Mouse (Mus musculus): ENCODE data around the gene Mgat1.
A peak's percentile ranks its signal among the peaks of the same experiment; 100 is the strongest.

Gene Mgat1

DNA sequence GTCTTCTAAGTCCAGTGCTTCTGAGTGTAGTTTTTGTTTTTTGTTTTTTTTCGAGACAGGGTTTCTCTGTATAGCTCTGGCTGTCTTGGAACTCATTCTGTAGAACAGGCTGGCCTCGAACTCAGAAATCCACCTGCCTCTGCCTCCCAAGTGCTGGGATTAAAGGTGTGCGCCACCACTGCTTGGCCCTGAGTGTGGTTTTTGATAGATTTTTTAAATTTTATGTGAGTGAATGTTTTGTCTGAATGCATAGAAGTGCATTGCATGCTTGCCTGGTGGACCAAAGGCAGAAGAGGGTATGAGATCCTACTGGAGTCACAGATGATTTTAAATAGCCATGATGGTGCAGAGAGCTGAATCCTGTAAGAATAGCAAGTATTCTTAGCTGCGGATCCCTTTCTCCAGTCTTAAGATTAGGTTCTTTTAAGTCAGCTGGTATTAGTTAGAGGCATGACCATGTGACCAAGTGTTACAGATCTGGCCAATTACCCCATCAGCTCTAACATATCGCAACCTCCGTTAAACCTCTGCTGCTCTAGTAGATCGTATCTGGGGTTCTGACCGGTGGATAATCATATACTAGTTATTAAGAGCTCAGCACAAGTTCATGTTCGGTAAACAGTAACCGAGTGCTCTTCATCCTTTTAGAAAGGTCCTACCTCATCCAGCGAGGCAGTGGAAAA, 906 bp upstream of the Mgat1 start:
- DNase-seq: no peak

DNA sequence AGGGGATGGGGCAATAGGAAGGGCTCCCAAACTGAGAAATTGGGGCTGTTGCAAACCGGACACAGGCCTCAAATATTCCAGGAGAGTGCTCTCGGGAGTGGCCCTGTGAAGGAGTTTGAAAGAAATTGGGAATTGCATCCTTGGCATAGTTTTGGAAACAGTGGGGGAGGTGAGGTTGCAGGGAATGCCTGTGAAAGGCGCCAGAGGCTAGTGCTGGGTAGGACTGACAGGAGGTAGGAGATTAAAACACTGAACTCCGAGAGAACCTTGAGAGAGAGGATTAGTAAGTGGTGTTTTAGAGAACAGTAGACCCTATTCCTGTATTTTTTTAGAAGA, 572 bp downstream of the Mgat1 start:
- peak; percentile 68 for DNase-seq

DNA sequence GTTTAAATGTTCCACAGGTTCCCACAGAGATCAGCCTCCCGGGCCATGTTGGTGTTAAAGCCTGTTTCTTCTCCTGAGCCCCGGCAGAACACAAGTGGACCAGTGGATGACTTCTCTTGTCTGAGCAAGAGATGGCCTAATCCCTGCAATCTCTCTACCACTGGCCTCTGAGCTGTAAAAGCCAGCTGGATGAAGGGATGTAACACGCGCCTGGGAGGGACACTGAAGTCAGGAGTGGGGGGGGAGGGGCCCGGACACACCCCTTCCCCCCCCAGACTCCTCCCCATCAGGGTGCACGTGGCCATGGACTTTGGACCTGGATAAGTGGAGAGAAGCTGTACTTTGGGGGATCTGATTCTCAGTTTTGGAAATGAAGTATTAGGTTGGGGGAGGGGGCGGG, 1.2 kb downstream of the Mgat1 start:
- DNase-seq: no peak

DNA sequence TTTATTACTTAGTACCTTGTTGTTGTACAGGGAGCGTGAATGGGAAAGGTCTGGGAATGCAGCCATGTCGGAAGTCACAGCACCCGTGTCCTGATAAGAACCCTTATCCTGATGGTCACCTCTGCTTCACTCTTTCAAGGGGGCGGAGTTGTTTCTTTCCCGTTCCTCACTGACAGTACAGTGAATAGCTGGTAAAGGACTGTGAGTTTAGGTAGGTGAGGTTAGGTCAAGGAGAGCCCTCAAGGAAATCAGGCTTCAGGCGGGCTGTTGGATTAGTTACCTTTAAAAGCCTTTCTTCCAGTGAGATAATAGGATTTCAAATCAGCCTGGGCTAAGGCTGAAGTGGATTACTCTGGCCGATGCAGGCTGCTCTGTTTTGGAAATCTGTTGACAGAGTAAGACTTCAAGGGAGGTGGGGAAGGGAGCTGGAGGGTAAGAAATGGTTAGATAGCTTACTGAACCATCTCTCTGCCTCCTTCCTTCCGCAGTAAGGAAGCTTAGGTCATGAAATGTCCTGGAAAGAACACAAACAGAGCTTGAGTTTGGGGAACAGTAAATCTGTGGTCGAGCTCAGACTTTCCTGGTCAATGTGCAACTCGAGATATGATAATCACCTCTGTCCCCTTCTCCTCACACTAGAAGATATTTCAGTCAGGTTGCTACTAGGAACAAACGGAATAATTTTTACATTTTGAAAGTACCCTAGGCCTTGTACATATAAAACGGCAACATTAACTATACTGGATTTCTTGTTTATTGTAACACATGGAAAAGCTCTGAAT, 1.8 kb downstream of the Mgat1 start:
- no peak for DNase-seq

DNA sequence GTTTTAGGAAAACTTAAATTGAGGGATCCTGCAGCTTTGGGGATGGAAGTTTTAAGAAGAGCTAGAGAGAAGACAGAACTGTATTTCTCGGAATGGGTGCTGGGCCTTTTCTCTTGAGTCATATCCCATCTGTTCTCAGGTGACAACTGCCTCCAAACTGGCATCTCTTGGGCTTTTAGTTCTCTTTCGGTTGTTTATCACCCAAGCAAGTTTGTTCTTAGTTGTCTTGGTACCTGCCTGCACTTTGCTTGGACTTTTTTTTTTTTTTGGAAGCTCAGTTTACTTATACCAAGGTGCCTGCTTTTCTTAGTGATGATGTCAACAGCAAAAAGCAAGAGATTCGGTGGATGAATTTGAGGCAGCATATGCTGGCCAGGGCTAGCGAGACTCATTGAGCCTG, 2.5 kb downstream of the Mgat1 start:
- DNase-seq: no peak

DNA sequence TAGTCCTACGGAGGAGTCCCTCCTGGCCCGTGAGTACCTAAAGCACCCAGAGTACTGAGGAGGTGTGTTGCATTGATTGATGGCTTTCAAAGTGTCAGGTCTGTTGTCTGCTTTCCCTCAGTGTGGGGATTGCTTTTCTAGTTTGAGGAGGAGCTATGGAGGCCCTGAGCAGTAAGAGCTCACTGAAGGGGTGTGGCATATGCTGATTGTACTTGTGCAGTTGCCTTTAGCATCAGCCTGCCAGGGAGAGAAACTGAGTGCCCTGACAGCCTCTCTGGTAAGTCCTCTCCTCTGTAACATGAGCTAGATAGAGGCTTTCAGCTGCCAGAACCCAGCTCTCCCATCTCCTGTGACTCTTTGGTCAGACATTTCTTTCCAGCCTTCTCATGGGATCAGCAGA, 3.3 kb downstream of the Mgat1 start:
- no peak for DNase-seq

DNA sequence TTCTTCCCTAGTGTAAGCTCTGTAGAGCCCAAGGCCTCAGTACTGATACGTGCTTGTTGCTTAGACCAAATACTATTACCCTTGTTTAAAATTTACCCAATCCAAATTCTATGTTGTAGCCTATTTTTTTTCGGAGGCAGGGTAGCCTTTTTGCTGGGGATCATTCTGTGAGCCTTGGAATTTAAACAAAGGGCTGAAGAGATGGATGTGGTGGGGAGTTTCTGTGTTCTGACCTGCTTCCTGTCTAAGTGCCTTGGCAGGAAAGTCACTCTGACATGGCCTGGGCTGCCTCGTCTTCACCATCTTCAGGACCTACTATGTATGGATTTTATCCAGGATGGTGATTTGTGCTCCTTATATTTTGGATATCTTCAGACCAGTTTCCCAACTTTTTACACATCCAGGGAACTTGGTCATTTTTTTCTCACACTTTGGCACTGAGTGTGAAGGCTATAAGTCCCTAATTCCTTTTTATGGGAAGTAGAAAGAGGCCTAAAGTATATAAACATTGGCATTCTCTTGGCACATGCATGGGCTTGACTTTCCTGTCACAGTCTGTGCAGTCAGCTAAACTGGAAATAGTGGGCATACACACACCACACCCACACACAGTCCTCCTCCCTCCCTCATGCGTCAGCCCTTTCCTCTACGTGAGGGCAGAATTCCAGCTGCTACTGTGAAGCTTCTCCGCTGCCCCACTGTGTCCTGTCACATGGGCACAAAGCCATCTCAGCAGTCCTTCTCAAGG, 4.4 kb downstream of the Mgat1 start:
- no peak for DNase-seq

DNA sequence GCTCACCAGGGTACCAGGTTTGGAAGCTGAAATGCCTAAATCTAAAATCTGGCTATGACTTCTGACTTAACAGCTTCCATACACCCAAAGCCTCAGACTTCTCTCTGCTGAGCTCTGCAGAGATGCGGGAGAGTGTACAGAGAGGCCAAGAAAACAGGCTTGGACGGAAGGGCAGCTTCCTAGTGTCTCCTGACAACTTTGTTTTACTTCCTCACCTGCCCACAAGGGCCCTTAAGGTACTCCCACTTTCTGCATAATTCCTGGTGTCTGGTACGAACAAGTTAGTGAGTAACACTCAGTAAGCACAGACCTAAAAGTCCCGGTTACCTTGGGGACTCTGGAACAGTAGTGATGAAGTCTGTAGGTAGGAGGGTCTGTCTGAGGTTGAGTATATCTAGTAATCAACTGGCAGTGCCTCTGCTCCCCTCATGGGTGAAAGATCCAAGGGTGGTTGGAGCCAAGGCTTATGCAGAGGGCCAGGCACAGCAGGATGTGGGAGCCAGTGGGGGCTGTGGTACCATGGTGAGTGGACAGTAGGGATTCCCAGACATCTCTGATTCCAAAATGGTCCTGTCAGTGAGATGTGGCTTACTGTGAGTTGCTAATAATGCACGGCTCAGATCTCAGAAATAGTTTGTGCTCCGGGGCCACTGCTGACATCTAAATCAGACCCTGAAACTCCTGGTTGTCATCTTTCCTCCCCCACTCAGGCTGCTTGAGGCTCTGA, 5.1 kb downstream of the Mgat1 start:
- DNase-seq: no peak

DNA sequence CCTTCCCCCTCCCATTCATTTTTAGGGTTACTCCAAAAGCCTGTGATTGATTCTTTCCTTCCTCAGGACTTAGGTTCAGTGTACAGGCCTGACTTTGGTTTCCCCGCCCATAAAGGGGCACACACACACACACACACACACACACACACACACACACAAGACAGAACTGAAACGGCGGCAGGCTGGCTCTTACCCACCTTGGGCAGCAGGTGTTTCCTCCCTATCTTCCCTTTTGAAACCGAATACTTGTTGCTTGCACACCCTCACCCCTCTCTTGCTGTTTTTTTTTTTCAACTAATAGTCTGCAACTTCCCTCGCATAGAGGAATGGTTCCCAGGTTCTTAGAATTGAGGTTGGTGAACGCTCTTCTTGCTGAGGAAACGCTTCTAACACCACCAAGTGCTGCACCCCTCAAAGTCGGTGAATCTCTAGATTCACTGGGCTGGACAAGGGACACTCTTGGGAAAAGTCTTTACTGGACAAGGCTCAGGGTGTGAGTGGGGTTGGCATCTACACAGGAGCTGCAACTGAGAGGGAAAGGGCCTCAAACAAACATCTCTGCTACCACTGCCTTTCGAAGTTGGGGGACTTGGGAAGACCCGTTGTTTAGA, 5.9 kb downstream of the Mgat1 start:
- no peak for DNase-seq

DNA sequence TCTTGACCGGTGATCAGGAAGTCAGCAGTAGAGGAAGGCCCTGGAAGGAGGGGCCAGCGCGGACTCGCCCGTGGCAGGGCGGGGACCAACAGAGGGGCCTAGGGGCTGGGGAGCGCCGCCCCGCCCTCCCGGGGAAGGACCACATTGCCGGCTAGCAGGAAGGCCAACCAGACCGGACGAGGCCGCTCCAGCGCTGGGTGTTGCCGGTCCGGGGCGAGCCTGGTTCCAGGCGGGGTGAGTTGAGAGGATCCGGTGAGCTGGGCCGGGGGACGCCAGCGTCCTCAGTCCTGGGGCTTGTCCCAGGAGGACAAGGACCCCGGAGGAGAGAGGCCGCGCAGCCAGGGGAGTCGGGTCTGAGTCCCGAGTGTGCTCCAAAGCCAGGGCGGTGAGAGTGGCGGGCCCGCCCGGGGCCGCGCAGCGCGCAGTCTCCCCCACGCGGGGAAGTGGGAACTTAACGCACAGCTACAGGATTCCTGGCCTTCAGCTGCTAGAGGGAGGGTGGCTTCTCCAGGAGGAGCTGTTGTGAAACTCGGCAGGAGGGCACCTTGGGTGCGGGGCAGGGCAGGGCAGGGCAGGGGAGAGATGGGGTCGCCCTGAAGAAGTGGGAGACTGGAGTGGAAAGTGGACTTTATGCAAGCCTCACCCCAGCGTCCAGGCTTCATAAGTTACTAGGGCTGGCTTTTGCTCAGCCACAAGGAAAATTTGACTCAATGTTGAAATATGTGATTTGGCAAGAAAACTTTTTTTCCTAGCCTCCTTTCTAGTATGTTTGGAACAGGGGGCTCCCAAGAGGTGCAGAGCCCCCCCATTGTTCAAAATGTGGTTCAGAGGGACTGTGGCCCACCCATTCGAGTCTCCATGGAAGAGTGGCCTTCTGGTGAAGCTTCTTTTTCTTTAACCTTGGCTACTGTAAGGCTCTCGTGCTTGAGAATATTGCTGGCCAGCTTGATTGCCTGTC, 6.7 kb downstream of the Mgat1 start:
- DNase-seq: peak; percentile 55

DNA sequence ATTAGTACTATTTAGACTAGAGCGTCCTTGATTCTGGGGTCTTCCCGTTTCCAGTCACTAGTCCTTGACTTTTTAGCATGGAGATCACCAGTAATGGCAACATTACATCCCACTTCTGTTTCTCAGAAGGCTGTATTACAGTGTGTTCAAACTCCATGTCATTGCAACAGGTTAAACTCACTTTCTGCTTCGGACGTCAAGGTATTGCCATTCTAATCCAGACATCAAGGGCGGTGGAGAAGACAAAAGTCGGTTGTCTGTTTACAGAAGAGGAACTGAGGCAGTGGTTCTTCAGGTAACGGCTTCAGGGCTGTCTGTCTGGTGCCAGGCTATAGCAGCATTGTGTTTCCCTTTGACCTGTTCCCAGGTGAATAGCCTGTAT, 7.4 kb downstream of the Mgat1 start:
- no peak for DNase-seq

DNA sequence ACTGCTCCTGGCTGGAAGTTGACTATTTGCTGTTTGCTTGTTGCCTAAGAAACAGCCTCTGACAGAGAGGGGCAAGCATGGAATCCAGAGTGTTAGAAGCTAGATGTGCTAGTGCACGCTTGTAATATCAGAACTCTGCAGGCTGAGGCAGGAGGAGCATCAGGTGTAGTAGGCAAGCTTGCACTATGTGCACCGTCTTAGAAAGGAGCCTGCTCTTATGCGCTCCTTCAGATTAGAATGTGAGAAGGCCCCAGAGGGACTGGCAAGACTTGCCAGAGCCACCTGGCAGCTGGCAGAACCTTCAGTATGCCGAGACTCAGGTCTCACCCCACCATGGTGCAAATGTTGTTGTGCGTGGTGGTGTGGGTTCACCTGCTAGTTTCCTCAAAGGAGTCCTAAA, 8.1 kb downstream of the Mgat1 start:
- DNase-seq: no peak

DNA sequence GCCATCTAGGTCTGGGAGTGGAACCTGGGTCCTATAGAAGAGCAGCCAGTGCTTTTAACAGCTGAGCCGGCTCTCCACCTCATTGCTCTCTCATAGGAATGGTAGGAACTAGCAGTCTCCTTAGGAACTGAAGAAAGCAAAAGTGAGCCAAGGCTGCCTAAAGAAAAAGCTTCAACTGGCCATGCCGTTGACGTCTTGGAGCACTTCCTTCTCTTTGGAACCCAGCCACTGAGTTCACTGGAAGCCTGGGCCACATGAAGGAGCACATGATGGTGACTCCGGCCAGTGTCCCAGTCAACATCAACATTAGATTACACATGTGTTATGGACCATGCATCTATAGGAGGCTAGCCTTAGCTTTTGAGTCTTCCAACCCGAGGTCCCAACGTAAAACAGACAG, 9.0 kb downstream of the Mgat1 start:
- DNase-seq: no peak

DNA sequence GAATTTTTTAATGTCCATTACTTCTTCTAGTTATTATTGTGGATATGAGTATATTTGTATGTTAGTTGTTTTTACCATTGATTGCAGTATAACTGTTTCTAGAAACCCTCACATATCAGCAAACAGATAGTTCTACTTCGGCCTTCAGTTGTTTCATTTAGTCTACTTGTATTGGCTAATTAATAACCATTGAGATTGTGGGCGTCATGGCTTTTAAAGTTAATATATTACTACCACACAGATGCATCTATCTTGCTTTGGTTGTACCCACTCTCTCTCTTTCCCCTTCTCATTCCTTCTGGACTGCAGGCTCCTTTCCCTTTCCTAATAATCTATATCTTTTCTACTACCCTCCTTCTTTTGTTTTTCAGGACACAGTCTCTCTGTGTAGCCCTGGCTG, 15.3 kb downstream of the Mgat1 start:
- DNase-seq: no peak

DNA sequence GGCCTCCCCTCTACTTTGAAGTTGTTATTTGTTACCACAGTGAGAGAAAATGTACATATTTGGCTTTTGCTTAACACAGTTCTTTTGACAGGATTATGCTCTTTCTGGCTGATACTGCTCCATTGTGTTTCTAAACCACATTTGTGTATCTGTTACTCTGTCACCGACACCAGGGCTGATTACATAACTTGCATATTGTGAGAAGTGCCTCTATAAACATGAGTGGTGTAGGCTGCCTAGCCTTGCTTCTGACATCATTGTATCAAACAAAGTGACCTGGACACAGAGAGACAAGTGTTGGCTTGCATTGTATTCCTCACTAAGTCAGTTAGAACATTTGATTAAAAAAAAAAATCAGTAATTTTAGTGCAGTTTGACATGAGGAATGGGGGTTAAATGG, 15.8 kb downstream of the Mgat1 start:
- DNase-seq: no peak

DNA sequence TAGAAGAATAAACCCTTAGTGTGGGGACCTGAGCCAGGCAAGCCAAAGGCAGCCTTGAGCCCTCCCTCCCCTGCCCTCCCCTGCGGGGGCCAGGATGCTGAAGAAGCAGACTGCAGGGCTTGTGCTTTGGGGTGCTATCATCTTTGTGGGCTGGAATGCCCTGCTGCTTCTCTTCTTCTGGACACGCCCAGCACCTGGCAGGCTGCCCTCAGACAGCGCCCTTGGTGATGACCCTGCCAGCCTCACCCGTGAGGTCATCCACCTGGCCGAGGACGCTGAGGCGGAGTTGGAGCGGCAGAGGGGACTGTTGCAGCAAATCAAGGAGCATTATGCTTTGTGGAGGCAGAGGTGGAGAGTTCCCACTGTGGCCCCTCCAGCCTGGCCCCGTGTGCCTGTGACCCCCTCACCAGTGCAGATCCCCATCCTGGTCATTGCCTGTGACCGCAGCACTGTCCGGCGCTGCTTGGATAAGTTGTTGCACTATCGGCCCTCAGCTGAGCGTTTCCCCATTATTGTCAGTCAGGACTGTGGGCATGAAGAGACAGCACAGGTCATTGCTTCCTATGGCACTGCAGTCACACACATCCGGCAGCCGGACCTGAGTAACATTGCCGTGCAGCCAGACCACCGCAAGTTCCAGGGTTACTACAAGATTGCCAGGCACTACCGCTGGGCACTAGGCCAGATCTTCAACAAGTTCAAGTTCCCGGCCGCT, 16.8 kb downstream of the Mgat1 start:
- DNase-seq: no peak

DNA sequence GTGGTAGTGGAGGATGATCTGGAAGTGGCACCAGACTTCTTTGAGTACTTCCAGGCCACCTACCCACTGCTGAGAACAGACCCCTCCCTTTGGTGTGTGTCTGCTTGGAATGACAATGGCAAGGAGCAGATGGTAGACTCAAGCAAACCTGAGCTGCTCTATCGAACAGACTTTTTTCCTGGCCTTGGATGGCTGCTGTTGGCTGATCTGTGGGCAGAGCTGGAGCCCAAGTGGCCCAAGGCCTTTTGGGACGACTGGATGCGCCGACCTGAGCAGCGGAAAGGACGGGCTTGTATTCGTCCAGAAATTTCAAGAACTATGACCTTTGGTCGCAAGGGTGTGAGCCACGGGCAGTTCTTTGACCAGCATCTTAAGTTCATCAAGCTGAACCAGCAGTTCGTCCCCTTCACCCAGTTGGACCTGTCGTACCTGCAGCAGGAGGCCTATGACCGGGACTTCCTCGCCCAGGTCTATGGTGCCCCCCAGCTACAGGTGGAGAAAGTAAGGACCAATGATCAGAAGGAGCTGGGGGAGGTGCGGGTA, 17.4 kb downstream of the Mgat1 start:
- no peak for DNase-seq

DNA sequence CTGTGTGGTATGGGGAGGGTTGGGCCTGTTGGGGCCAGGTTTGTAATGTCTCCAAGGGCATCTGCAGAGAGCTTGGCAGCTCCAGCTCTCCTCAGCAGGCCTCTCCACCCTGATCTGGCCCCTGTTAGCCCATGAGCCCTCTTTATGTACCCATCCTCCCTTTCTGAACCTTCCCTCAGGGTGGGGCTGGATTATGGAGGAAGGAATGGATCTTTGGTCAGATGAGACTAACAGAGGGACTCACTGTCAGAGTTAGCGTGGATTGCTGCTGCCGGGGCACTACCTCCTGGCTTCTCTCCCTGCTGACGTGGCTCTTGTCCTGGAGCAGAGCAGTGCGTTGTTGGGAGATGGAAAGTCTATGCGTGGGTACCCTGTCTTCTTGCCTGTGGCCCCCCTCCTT, 18.3 kb downstream of the Mgat1 start:
- DNase-seq: no peak

DNA sequence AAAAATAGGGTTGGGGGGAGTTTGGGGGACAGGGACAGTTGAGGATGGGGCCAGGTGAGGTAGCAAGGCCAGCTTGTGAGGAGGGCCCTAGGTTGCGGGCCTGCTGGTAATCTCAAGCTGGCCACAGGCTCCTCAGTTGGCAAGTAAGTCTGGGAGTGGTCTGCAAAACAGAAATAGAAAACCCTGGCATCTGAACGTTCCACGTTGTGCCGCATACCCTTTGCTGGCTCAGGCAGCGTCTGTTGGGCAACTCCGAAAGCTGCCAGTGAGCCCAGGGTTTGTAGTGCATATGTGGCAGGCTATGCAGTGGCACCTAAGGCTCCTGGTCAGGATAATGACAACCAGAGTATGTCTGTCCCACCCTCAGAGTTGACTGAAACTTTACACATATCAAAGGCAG, 19.2 kb downstream of the Mgat1 start:
- DNase-seq: no peak

DNA sequence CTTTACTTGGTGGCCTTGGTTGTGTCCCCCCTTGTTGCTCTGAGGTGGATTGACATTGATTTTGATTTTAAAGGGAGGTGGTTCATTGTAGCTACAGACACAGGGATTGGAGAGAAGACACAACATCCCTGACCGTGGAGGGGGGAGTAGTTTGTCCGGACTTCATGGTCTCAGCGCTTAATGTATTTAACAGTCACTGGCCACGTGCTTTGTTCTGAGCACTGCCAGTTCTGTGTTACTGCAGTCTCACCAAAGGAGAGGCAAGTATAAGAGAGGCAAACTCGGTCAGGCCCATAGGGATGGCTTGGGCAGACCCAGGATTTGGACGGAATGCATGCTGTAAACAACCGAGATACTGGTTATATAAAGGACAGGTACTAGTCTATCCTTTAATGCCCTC, 20.1 kb downstream of the Mgat1 start:
- DNase-seq: no peak

DNA sequence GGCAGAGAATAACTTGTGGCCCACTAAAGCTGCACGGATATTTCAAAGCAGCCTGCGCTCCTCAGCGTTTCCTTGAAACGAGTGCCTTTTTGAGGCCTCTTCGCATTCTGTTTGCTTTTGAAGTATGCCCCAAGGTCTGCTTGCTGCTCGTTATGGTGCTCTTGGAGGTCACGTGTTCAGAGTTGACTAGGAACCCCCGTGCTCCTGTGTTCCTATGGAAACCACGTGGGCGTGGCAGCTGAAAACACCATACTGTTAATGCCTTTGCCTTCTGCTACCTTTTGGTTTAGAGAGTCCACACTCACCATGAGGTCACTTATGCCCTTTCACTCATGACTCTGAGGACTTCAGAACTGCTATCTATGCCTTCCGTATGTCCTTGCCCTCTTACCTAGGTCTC, 20.6 kb downstream of the Mgat1 start:
- DNase-seq: no peak

Data from cerebellum, adult 9-10 months (tissue).